Mouse (Mus musculus) heart, embryonic 13.5 days (tissue): Measurements from ENCODE around the gene Gpr146. TPM values are rescaled to one million over a fixed set of nuclear protein-coding genes. Genes with fewer than 3 reads are reported as not detected.

Source experiments
- ATAC-seq: fragments of 200-750 bp; cut with Nextera tagmentation; 2 replicates; pipeline ENCODE4 v1.8.0; 2017; ENCODE audit warnings: moderate TSS enrichment; ENCODE audit not compliant: insufficient number of reproducible peaks, low FRiP score, low TSS enrichment; ENCODE audit errors: extremely low read depth
- H3K27ac ChIP-seq: fragments of 300-500 bp; sonication (generic); replicated peaks from 2 replicates; pipeline ENCODE4 v1.5.1; 2015; ENCODE audit warnings: moderate library complexity, mild to moderate bottlenecking, inconsistent platforms
- H3K27me3 ChIP-seq: fragments of 300-500 bp; sonication (generic); replicated peaks from 2 replicates; pipeline ENCODE4 v1.6.1; 2015; ENCODE audit warnings: mild to moderate bottlenecking, inconsistent platforms
- H3K36me3 ChIP-seq: fragments of 300-500 bp; sonication (generic); 2 replicates; pipeline ENCODE4 v1.6.1; 2015; ENCODE audit warnings: mild to moderate bottlenecking, inconsistent platforms
- H3K4me1 ChIP-seq: fragments of 300-500 bp; sonication (generic); 2 replicates; pipeline ENCODE4 v1.6.1; 2015; ENCODE audit warnings: inconsistent platforms
- H3K4me2 ChIP-seq: fragments of 300-500 bp; sonication (generic); 2 replicates; pipeline ENCODE4 v1.6.1; 2015; ENCODE audit warnings: inconsistent platforms, mild to moderate bottlenecking, moderate library complexity
- H3K4me3 ChIP-seq: fragments of 300-500 bp; sonication (generic); 2 replicates; pipeline ENCODE4 v1.5.1; 2015; ENCODE audit warnings: moderate library complexity, mild to moderate bottlenecking, inconsistent platforms
- H3K9ac ChIP-seq: fragments of 300-500 bp; sonication (generic); 2 replicates; pipeline ENCODE4 v1.6.1; 2015; ENCODE audit warnings: inconsistent platforms, mild to moderate bottlenecking, moderate library complexity
- H3K9me3 ChIP-seq: fragments of 300-500 bp; sonication (generic); 2 replicates; pipeline ENCODE4 v1.6.1; 2016; ENCODE audit warnings: inconsistent platforms
- WGBS: fragments of 180-500 bp; shearing (Covaris S2); methylation state at CpG from one replicate; pipeline ENCODE4 v1.1.7; 2015; ENCODE audit warnings: mixed read lengths; 5-methylcytosine and 5-hydroxymethylcytosine counted together
- polyA plus RNA-seq: library from polyadenylated mRNA; unstranded; fragments of >200 nt; fragmentation: Nextera tagmentation; extraction: Ambion mirVana; gene quantifications from 2 replicates; pipeline ENCODE4 v1.2.1, GENCODE M21; 2015

Gene Gpr146
- polyA plus RNA-seq, 1 experiment from 2014 or later = 7.0 TPM

DNA sequence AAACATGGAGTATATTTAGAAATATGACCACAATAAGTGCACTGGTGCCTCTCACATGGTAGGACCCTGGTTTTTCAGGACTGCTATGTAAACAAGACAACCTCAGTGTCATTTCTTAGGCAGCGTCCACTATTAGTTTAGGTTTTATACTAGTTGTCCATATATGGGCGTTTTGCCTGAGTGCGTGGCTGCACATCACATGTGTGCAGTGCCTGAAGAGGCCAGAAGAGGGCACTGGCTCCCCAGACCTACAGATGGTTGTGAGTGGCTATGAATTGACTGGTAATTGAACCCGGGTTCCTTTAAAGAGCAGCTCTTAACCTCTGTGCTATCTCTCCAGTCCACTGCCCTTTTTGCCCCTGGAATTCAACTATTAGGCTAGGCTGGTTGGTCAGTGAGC is 39.4 kb downstream of the Gpr146 start:
- 89% methylated on average over 4 of the region's 4 CpGs for WGBS
- no peaks in the 10 kb centered on the region; the same call in 1 of the 2 replicates for H3K9me3 ChIP-seq
- peaks cover 25% of the 10 kb centered on the region for H3K4me1 ChIP-seq
- peaks cover 7% of the 10 kb centered on the region; the same call in 1 of the 2 replicates for H3K36me3 ChIP-seq
- H3K27me3 ChIP-seq = peaks cover 77% of the 10 kb centered on the region
- no peak overlapping the region for H3K9ac ChIP-seq
- no peak for ATAC-seq
- H3K4me3 ChIP-seq = no peak overlapping the region
- H3K27ac ChIP-seq = no peak overlapping the region
- no peak overlapping the region for H3K4me2 ChIP-seq

DNA sequence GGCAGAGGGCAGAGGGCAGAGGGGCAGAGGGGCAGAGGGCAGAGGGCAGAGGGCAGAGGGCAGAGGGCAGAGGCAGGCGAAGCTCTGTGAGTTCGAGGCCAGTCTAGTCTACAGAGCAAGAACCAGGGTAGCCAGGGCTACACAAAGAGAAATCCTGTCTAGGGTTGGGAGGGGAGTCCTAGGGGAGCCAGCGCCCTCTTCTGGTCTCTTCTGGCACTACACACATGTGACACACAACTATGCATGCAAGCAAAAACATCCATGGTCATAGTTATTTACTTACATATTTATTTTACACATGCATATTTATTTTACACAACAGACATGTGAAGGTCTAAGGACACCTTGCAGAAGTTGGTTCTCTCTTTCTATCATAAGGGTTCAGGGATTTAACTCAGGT is 40.0 kb downstream of the Gpr146 start:
- H3K4me2 ChIP-seq = no peak overlapping the region
- no peak overlapping the region for H3K4me3 ChIP-seq
- 70% methylated on average over 3 of the region's 3 CpGs for WGBS
- H3K27ac ChIP-seq = no peak overlapping the region
- H3K4me1 ChIP-seq = peaks cover 26% of the 10 kb centered on the region
- no peaks in the 10 kb centered on the region; the same call in 1 of the 2 replicates for H3K9me3 ChIP-seq
- peaks cover 7% of the 10 kb centered on the region; the same call in 1 of the 2 replicates for H3K36me3 ChIP-seq
- H3K27me3 ChIP-seq = peaks cover 79% of the 10 kb centered on the region
- ATAC-seq = no peak
- no peak overlapping the region for H3K9ac ChIP-seq

DNA sequence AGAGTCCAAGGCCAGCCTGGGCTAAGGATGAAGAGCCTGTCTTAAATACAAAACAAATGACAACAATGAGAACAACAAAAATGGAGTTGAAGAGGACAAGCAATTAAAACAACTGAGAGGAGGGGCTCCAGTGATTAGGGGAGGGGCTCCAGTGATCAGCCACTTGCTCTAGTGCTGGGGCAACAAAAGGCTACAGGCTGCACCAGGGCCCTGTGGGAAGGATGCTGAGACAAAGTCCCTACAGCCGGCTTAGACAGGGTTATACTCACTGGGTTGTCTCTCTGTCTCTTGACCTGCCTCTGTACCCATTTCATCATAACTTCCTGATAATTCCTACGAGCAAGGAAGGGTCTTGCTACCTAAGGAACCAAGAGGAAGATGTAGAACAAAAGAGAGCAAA is 40.6 kb downstream of the Gpr146 start:
- Histone ChIP-seq H3K4me1 (peaks cover 32% of the 10 kb centered on the region), H3K4me3 (no peak overlapping the region), H3K9me3 (no peaks in the 10 kb centered on the region; the same call in 1 of the 2 replicates), H3K36me3 (peaks cover 7% of the 10 kb centered on the region; the same call in 1 of the 2 replicates), H3K4me2 (peak overlapping the region; percentile 1), H3K9ac (peak overlapping the region; percentile 44; the same call in 1 of the 2 replicates), H3K27ac (peak overlapping the region; percentile 46), H3K27me3 (peaks cover 77% of the 10 kb centered on the region)
- WGBS = 41% methylated on average over 2 of the region's 2 CpGs
- no peak for ATAC-seq

DNA sequence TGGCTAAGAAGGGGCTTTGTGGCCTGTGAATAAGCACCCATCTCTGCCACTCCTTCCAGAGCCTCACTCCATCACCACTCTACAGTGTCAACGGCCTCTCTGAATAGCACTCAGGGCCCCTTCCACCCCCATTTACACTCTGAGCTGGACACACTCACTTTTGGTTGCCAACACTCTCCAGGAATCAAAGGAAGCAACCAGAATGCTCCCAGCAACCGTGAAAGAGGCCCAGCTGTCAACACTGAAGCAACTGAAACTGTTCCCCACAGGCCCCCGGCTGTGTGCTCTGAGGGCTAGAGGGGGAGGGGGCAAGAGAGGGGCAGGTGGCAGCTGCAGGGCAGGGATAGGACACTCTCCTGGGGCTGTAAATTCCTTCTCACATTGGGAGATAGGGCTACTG is 41.1 kb downstream of the Gpr146 start:
- H3K4me2 ChIP-seq = peak overlapping the region; percentile 1
- peaks cover 38% of the 10 kb centered on the region for H3K4me1 ChIP-seq
- 14% methylated on average over 3 of the region's 3 CpGs for WGBS
- H3K4me3 ChIP-seq = no peak overlapping the region
- ATAC-seq = peak; percentile 14; the same call in 1 of the 2 replicates
- peak overlapping the region; percentile 46 for H3K27ac ChIP-seq
- peak overlapping the region; percentile 44; the same call in 1 of the 2 replicates for H3K9ac ChIP-seq
- peaks cover 7% of the 10 kb centered on the region; the same call in 1 of the 2 replicates for H3K36me3 ChIP-seq
- H3K9me3 ChIP-seq = no peaks in the 10 kb centered on the region; the same call in 1 of the 2 replicates
- peaks cover 77% of the 10 kb centered on the region for H3K27me3 ChIP-seq

DNA sequence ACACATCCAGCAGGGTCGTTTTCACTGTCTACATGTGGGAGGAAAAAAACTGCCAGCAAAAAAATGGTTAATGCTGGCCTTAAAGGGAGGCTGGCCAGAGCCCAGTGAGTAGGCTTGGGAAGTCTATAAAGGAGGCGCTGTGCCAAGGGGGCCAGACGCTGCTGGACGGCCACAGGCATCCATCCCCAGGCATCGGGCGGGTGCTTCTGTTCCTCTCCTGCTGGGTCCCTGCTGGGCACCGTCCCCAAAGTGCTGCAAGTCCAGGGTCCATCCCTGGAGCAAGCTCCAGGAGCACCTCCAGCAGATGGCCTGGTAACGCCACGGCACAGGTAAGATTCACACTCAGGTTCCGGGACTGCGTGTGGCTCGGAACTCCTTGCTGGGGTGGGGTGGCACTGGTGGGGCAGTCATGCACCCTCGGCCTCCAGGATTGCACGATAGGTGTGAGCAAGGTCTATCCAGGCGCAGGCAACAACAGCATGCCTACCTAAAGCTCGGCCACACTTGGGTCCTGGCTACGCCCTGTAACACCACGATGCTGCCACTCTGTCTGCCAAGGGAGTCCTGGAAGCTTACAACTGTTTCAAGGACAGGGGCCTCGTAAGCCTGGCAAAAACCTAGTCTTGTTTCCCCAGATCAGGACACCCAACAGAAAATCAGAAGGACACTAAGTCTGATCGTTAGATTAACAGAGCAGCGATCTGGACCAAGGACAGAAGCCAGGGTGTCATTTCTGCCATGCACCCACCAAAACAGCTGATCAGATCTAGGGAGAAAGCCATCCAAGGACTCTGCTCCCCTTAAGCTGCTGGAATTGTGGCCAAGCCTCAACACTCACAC is 45.7 kb downstream of the Gpr146 start, which contains the start of gene Gper1:
Gene Gper1 (plus strand): TSS at position 126 of the 840 bp plus-strand sequence.
- peaks cover 37% of the 10 kb centered on the region for H3K4me1 ChIP-seq
- no peak within 1 kb of the TSS for H3K27ac ChIP-seq
- H3K4me2 ChIP-seq = peak within 1 kb of the TSS; percentile 60
- ATAC-seq = no peak
- WGBS = 58% methylated on average over 21 of the region's 21 CpGs
- no peaks in the 10 kb centered on the region for H3K9me3 ChIP-seq
- H3K36me3 ChIP-seq = no peaks in the 10 kb centered on the region
- H3K27me3 ChIP-seq = peaks cover 78% of the 10 kb centered on the region
- peak within 1 kb of the TSS; percentile 39 for H3K4me3 ChIP-seq
- peak within 1 kb of the TSS; percentile 73 for H3K9ac ChIP-seq

DNA sequence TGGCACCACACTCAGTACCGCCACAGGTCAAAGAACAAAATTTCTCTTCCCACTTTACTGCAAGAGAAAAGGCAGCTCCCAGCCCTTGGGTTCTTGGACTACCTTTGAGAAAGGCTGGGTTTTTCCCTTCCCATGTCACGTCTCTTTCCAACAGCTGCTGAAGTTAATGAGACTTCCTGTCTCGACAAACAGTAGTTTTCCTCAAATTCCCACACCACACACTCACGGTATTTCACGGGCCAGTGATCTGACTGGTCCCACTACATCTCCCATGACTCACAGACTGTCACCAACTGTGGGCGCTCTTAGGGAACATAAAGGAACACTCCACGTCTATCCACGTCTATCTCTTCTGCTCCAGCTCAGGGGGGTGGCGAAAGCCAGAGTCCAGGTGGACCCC is 47.7 kb downstream of the Gpr146 start:
- peaks cover 78% of the 10 kb centered on the region for H3K27me3 ChIP-seq
- no peak overlapping the region for H3K4me3 ChIP-seq
- H3K27ac ChIP-seq = no peak overlapping the region
- ATAC-seq = no peak
- no peaks in the 10 kb centered on the region for H3K9me3 ChIP-seq
- peaks cover 37% of the 10 kb centered on the region for H3K4me1 ChIP-seq
- no peak overlapping the region for H3K4me2 ChIP-seq
- 66% methylated on average over 9 of the region's 9 CpGs for WGBS
- no peaks in the 10 kb centered on the region for H3K36me3 ChIP-seq
- H3K9ac ChIP-seq = no peak overlapping the region

DNA sequence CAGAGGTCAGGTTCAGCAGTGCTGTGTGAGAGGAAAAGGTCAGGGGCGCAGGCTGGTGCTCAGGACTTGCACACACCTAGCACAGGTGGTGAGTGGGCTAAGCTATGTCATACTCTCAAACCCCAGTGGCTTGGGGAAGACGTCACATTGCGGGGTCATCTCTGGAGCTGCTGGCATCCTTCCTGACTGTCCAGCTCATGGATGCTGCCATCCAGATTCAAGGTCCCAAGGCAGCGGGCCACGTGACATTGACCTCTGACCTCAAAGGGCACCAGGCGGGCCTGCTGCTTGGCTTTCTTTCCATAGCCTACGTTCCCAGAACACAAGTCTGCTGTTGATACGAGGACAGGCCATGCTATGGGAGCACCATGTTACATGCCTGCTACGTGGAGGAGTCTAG is 49.5 kb downstream of the Gpr146 start:
- Histone ChIP-seq H3K4me1 (peaks cover 37% of the 10 kb centered on the region), H3K4me2 (no peak overlapping the region), H3K36me3 (no peaks in the 10 kb centered on the region), H3K4me3 (no peak overlapping the region), H3K27ac (no peak overlapping the region), H3K9ac (no peak overlapping the region), H3K9me3 (no peaks in the 10 kb centered on the region), H3K27me3 (peaks cover 71% of the 10 kb centered on the region)
- no peak for ATAC-seq
- 84% methylated on average over 9 of the region's 9 CpGs for WGBS

DNA sequence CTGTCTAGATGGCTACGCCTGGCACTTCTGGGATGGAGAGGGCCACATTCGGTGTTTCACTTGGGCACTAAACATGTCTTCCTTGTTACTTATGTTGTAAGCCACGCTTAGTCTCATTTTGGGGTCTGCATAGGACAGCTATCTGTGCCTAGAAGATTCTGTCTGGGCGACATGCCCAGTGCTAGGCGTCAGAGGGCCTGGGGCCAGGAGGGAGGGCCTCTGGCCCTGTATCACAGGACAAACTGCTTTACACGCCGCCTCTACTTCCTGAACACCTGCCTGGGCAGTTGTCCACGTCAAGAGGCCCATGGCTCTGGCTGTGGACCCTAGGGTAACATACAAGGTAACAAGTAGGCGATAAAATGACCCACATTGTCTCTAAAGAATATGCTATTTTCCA is 50.5 kb downstream of the Gpr146 start:
- no peak for ATAC-seq
- H3K4me1 ChIP-seq = peaks cover 31% of the 10 kb centered on the region
- H3K27me3 ChIP-seq = peaks cover 71% of the 10 kb centered on the region
- no peak overlapping the region for H3K4me3 ChIP-seq
- no peak overlapping the region for H3K4me2 ChIP-seq
- no peak overlapping the region for H3K9ac ChIP-seq
- 54% methylated on average over 9 of the region's 9 CpGs for WGBS
- H3K9me3 ChIP-seq = no peaks in the 10 kb centered on the region
- H3K27ac ChIP-seq = no peak overlapping the region
- no peaks in the 10 kb centered on the region for H3K36me3 ChIP-seq

DNA sequence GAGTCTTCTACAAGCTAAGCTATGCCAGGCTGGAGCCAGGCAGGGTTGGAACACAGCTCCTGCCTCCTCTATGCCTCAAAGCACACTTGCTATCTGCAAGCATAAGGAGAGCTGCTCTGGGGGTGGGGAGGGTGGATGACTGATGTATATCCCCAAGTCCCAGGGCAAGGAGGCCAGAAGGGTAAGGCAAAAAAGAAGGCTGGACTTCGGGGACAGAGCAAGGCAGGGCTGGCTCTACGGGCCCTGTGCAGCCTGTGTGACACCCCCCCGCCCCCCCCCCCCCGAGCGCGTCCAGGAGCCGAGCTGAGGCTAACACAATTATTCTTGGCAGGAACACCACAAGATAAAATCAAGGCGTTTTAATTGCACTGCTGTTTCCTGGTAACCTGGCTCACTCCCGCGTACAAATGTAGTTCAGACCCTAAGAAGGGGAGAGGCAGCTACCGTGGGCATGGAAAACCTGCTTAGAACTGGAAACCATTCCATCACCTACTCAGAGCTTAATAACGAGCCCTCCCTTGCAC is 52.4 kb downstream of the Gpr146 start:
- ATAC-seq = no peak
- no peaks in the 10 kb centered on the region for H3K9me3 ChIP-seq

DNA sequence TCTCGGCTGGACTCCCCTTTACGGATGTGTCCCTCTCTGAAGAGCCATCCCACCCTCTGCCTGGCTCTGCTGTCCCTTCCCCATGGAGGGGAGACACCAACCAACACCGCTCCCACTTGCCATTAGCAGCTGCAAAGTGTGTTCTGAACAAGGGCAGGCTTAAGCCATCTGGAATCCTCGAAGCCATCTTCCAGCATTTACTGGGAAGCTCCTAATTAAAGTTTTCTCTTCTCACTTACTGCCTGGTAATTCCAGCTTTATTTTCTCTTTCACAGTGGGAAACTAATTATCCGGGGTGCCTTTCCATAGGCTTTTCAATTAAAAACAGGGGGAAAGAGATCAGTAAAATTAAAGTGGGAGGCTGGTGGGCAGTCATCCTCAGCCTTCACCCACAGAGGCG is 54.8 kb downstream of the Gpr146 start:
- Histone ChIP-seq H3K9me3 (no peaks in the 10 kb centered on the region), H3K27ac (no peak overlapping the region), H3K9ac (no peak overlapping the region), H3K36me3 (no peaks in the 10 kb centered on the region), H3K4me1 (peaks cover 27% of the 10 kb centered on the region), H3K4me2 (no peak overlapping the region), H3K27me3 (peaks cover 35% of the 10 kb centered on the region), H3K4me3 (no peak overlapping the region)
- 80% methylated on average over 6 of the region's 6 CpGs for WGBS
- ATAC-seq = no peak

More for the DNA sequence above, 52.4 kb downstream of the Gpr146 start:
- H3K27ac ChIP-seq = no peak overlapping the region
- no peaks in the 10 kb centered on the region for H3K36me3 ChIP-seq
- H3K27me3 ChIP-seq = peaks cover 59% of the 10 kb centered on the region
- no peak overlapping the region for H3K4me2 ChIP-seq
- no peak overlapping the region for H3K4me3 ChIP-seq
- WGBS = 37% methylated on average over 12 of the region's 12 CpGs
- H3K4me1 ChIP-seq = peaks cover 27% of the 10 kb centered on the region
- no peak overlapping the region for H3K9ac ChIP-seq

DNA sequence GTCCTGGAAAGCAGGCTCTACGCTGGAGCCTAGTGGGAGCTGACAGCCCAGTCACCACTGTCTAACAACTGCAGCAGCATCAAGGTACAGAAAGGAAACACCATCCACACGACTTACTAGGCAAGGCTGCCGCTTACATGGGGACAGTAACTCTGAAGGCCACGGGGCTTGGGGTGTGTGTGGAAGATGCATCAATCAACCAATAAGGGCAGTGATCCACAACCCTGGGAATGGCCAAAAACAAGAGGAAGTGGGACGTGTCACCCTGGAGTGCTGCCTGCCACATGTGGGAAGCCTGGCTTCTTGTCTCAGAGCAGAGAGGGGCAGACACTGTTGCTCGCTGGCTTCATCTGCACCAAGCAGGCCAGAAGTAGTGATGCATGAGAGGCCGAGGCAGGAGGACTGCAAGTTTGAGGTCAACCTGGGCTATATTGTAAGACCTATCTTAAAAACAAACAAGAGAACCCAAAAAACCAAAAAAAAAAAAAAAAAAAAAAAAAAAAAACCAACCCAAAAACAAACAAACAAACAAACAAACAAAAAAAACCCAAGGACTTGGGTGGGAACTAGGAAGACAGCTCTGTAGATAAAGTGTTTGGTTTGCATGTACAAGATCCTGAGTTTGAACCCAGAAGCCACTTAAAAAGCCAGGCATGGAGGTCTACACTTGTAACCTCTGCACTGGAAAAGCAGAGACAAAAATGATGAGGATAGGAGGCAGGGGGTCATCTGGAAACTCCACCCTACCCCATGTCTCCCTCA is 55.4 kb downstream of the Gpr146 start:
- no peak overlapping the region for H3K9ac ChIP-seq
- no peak for ATAC-seq
- 67% methylated on average over 7 of the region's 7 CpGs for WGBS
- H3K36me3 ChIP-seq = no peaks in the 10 kb centered on the region
- H3K27ac ChIP-seq = no peak overlapping the region
- H3K4me3 ChIP-seq = no peak overlapping the region
- H3K4me2 ChIP-seq = no peak overlapping the region
- H3K4me1 ChIP-seq = peaks cover 25% of the 10 kb centered on the region
- peaks cover 33% of the 10 kb centered on the region for H3K27me3 ChIP-seq
- no peaks in the 10 kb centered on the region for H3K9me3 ChIP-seq
